Mouse (Mus musculus) right cerebral cortex, postnatal 4 days (tissue): Measurements from ENCODE around the gene Ttll6.
A peak's percentile ranks its signal among the peaks of the same experiment; 100 is the strongest.

Experiments
- DNase-seq: peaks from one replicate; pipeline ENCODE4 v3.0.0-alpha.2; 2022

Gene Ttll6

GRCm38 (mm10) chr11:96198642-96199041 is 65.1 kb downstream of the Ttll6 start:
- DNase-seq: peak; percentile 51

DNA sequence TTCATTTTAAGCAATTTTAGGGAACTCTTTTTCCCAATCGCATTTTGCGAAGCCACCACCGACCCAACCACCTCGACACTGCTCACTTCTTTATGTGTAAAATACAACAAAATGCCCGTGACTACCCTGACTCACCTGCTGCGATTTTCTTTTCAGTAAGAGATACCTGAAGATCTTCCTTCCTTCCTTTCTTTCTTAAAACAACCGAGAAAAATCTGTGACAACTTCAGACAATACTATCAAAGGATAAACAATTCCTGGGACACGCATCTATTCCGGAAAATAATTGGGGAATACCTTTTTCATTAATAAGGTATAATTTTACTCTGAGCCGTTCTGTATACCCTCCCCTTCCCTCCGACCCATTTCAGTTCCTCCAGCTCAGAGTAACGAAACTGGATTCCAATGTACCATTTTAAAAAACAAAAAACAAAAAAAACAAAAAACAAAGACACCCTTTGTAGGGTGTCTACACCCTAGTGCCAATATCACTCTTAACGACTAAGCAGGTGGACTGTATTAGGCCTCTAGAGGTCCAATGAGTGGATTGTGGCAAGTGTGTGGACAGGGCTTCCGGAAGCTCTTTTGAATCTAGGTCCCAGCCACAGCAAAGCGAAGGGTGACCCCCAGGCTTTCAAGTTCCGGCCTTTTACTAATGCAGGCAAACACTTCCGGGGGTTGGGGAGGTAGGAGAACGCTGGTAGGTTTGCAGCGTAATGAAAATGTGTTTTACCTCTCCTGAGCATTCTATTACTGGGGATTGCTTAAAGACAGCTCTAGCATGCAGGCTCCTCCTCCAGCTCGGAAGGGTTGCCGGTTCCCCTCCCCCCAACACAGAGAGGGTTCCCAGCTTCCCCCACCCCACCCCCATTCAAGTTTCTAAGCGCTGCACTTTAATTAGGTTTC is 65.8 kb downstream of the Ttll6 start:
- DNase-seq: no peak

GRCm38 (mm10) chr11:96200183-96200655 is 66.6 kb downstream of the Ttll6 start:
- no peak for DNase-seq

- DNase-seq: no peak
These were observed 68.2 kb downstream of the Ttll6 start for GRCm38 (mm10) chr11:96201741-96202140.

- no peak for DNase-seq
These were observed 69.0 kb downstream of the Ttll6 start for GRCm38 (mm10) chr11:96202401-96203081.

GRCm38 (mm10) chr11:96203182-96203788 is 69.7 kb downstream of the Ttll6 start:
- DNase-seq: no peak

DNA sequence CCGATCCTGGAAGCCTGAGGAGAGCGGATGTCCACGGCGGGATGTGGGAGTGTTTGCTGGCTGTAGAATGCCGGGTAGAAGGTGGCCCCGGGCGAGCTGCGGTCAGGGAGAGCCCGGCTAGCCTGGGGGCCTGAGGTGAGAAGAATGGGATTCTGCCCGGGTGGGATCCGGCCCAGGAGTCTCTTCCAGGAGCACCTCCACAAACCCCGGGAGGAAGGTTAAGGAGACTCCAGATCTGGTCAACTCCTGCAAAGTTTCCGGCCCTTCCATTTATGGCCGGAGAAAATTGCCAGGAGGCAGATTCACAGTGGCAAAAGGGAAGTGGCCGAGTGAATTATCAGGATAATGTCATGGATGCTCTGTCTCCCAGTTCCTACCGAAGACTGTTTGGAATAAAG is 70.2 kb downstream of the Ttll6 start:
- no peak for DNase-seq

DNA sequence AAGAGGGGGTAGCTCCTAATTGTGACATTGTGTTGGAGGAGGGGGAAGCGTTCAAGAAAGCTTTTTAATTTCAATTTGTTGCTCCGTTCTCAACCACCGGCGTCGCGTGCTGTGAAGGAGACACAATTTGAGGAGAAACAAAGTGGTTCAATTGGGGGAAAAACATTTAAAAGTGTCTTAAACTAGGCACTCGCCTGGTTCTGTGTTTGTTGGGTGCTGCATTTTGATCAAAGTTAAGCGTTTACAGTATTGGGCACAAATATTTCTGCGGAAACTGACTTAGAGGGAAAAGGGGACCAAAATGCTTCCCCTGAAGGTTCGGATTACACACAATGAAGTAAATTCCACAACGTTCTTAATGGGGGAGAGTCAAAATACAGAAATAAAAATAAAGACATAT is 70.8 kb downstream of the Ttll6 start:
- DNase-seq: no peak

GRCm38 (mm10) chr11:96205426-96206131 is 72.0 kb downstream of the Ttll6 start:
- no peak for DNase-seq
